Mouse (Mus musculus): ENCODE results near the gene March7. TPM values are rescaled to one million over a fixed set of nuclear protein-coding genes. Genes with fewer than 3 reads are reported as not detected.

The March7 gene
- total RNA-seq, 2 experiments from 2014 or later = 33.9 to 37.7 TPM

DNA sequence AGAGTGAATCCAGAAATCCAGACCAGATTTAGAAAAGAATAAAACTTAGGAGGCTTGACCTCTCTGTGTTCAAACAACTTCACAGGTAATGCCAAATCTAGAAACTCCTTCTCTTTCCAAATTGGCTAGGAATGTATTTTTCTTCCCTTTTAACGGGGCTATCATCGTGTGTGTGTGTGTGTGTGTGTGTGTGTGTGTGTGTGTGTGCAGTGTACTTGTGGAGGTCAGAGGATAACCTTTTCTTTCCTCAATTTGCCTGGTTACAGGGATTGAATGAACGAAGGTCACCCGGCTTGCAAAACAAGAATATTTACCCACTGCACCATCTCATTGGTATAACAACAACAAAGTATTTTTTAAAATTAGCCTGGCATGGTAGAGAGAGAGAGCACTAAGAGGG lies 72.9 kb downstream of the March7 start:
- intact Hi-C loops (cut with DNase I) = no loop called here
- no peak for DNase-seq

DNA sequence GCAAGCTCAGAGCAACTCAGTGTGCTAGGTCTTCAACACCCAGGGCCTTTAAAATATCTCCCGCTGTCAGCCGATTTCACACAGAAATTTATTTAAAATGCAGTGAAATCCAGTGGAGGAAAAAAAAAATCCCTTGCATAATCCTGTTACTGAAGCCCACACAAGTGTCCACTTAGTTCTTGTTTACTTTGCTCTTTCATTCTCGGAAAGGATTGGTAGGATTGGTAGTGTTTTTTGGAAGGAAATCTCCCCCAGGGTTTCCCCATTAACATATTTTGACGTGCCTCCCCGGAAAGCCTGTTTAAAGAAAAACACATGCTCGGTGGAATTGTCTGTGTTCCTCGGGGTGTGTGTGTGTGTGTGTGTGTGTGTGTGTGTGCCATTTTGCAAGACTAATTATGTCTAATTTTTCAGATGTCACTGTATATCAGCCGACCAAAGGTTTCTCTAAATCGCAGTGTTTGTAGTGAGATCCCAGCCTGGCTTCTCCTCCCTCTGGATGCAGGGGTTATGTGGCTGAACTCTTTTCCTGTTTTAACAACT lies 73.6 kb downstream of the March7 start:
- intact Hi-C loops (cut with DNase I) = no loop called here
- DNase-seq = no peak

DNA sequence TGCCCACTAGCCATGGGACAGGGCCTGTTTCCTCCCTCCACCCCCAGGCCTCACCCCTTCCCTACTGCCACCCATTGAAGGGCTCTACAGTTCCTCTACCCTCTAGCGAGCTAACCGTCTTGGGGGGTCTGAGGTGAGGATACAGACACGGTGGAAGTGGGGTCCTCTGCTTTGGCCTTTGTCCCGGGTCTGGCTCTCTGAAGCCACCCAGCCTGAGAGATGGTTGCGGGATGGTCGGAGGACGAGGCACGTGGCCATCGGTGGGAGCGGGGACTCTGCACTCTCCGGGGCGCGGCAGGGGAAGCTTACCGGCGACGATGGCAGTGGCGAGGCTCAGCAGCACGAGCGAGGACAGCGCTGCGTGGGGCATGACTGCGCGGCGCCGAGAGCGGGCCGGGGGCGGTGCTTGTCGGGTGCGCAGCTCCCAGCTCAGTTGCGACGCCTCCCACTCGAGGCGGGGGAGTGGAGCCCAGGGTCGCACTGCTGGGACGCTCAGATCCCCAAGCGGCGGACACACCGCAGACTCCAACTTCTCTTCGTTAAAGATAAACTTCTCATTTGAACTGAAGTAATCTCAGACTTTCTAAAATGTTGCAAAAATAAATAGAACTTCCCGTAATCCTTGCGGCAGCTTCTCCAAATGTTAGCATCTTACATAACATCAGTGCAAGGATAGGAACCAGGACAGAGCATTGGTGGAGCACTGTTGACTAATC lies 74.2 kb downstream of the March7 start:
- peak; percentile 79 to 80 for DNase-seq
- intact Hi-C loops (cut with DNase I) = no loop called here

DNA sequence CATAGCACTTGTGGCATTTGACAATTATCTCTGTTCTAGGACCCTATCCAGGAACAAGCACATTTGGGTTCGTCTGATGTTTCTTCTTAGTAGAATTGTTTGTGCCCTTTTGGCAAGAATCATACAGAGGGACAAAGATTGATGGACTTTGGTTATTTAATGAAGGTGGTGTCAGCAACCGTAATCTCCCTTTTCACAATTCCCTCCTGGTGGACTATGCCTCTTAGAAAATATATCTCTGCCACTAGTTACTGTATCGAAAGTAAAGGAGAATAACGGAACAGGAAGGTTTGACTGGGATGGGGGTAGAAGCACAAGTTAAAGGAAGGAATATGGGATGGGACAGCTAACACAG lies 74.8 kb downstream of the March7 start, which contains the start of gene Cd302:
TSS of gene Cd302 (minus strand) at position 22 of the 355 bp plus-strand sequence.
- DNase-seq = no peak
- intact Hi-C loops (cut with DNase I) = no loop called here

DNA sequence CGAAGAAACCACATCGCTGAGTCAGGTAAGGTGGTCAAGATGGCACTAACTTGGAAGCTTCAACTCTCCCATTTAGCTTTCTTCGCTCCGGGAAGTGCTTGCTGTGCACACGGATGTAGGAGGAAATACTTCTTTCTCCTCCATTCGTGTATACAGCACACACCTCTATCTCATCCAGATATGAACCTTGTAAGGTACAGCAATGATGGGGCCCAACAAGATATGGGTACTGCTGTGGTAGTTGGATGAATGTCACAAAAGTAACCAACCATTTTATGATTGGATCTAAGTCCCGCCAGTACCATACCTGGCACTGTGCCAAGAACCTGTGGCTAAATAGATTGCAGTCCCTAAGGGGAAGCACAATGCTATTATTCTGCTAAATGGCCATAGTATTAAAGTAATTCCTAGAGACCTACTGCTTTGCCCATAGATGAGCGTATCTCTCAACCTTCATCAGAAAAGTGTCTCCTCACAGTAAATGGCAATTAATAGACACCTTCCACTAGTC lies 75.5 kb downstream of the March7 start:
- no peak for DNase-seq
- intact Hi-C loops (cut with DNase I) = no loop called here

DNA sequence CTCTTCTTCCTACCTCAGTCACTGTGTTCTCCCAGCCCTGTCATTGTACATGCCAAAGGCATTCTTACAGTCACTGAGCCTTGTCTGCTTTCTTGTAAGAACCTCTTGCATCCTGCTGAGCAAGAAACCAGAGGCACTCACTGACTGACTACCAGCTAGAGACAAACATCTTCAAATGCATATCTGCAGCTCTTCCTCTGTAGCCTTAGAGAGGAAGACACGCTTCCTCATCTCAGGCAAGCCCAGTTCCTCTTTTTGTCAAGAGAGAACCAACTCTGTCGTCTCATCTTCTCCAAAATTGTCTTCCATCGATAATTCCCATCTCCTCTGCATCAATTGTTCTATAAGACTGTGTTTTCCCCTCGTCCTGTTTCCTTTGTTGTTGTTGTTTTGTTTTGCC lies 78.9 kb downstream of the March7 start:
- DNase-seq = no peak
- intact Hi-C loops (cut with DNase I) = no loop called here

DNA sequence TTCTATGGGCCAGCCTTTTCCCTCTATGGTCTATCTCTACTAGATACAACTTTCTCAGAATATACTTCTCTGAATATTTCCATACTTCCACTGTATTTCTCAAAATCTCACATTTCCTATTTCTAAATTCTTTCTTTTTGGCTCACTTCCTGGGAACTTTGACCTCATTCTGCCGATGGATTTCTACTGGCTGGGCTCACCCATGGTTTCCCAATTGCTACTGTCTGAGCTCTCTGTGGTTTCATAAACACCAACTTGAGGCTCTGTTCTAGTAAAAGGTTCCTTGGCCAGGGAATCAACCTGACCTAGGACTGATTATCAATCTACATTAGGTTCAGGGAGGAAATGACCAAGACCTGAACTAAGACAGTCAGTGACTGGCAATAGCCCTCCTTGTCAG lies 79.8 kb downstream of the March7 start:
- DNase-seq = no peak

DNA sequence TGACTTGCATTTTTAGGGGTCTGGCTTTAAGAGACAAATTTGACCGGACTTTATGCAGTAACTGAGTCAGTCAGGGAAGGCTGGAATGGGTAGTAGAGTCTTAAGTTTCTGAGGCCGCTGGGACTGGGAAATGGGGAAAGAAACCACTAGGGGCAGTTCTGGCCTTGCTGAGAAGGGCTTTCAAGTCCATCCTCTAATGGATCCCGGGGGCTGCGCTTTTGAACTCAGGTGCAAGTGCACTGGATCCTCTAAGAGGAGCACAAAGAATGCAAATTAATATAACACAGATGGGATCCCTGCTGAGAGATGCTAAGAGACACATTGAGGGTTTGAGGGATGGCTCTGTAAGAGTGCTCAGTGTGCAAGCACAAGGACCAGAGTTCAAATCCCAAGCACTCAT lies 81.7 kb downstream of the March7 start:
- intact Hi-C loops (cut with DNase I) = no loop called here
- no peak for DNase-seq

More for the DNA sequence above, 79.8 kb downstream of the March7 start:
- intact Hi-C loops (cut with DNase I) = no loop called here

DNA sequence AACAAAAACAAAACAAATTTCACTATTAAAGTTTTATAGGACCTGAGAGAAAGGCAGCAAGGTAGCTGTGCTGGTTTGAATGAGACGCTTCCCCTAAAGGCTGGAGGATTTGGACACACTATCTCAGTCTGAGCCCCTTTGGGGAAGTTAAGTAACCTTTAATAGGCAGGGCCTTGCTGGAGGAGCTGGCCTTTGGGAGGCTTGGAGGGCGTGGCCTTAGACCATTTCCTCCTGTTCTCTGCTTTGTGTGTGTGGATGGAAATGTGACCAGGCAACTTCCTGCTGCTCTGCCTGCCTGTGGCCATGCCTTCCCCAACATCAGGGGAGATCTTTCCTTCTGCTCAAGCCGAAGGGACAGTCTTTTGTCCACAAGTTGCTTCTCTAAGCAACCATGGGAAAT lies 88.6 kb downstream of the March7 start:
- DNase-seq = no peak
- intact Hi-C loops (cut with DNase I) = no loop called here

DNA sequence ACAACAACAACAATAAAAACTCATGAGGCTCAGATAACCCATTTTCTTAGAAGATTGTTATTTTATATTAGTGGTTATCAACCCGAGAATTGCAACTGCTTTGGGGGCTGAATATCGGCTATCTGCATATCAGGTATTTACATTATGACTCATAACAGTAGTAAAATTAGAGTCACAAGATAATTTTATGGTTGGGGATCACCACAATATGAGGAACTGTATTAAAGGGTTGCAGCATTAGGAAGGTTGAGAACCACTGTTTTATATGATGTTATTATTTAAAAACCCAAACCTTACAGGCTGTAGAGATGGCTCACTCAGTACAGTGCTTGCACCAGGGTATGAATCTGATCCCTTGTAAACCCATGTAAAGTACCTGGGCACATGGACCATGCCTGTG lies 89.6 kb downstream of the March7 start:
- no peak for DNase-seq
- intact Hi-C loops (cut with DNase I) = no loop called here

Other genes with a start within 250 kb of the March7 start
- 10 to 100 TPM; 44.6 to 54.8 TPM for gene Baz2b, start within 50 bp of the March7 start, total RNA-seq (2021)
- 10 to 100 TPM; 11.0 to 11.7 TPM for gene Cd302, start 74.6 kb downstream of the March7 start, total RNA-seq (2021)
- 1 to 10 TPM in 1 of 2 experiments, under 1 TPM in 1; 0.84 to 2.2 TPM for gene Ly75, start 173.4 kb downstream of the March7 start, total RNA-seq (2021)